Mouse (Mus musculus): ENCODE data around the gene Dnajc1. TPM values are rescaled to one million over a fixed set of nuclear protein-coding genes. Genes with fewer than 3 reads are reported as not detected.

The Dnajc1 gene
- polyA plus RNA-seq, 1 experiment from 2014 or later = 20.8 TPM

GRCm38 (mm10) chr2:18232883-18233567 lies 159.6 kb downstream of the Dnajc1 start:
- Histone ChIP-seq H3K9me3 (ENCODE audit: control insufficient read depth, low read length) (no peaks in the 10 kb centered on the region), H3K27ac (ENCODE audit: low read depth, low read length) (no peak overlapping the region), H3K27me3 (ENCODE audit: control insufficient read depth, insufficient read depth, low read length) (no peaks in the 10 kb centered on the region), H3K36me3 (ENCODE audit: control insufficient read depth, insufficient read depth, low read length) (no peaks in the 10 kb centered on the region), H3K4me1 (ENCODE audit: control insufficient read depth, insufficient read depth, low read length) (0 out of 2 replicates have a peak, but pooled peaks cover 4% of the 10 kb centered on the region), H3K4me2 (ENCODE audit: low read depth, low read length) (no peak overlapping the region), H3K4me3 (ENCODE audit: low read depth, low read length) (no peak overlapping the region), H3K9ac (replicated peaks; ENCODE audit: low read depth, low read length) (no peak overlapping the region)
- WGBS = 1% methylated on average over 5 of the region's 5 CpGs
- ATAC-seq (ENCODE audit: low read depth) = peak; percentile 49; the same call in 1 of the 2 replicates

DNA sequence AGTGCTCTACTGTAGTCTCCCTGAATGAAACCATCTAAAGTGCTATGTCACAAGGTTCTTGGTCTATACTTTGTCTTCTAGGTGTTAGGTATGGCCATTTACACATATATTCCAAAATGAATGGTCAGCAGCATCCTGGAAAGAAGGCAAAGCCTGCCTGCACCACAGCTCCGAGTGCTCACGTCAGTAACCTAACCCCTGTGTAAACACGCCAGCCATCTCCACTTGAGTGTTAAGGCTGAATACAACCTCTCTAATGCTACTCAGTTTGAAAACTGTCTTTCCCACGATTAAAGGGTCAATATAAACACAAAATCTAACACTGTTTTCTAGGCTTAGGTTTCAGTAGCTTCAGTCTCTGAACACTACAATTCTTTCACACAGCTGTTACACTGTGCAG lies 161.5 kb downstream of the Dnajc1 start:
- H3K27me3 ChIP-seq (ENCODE audit: control insufficient read depth, insufficient read depth, low read length) = no peaks in the 10 kb centered on the region
- H3K36me3 ChIP-seq (ENCODE audit: control insufficient read depth, insufficient read depth, low read length) = no peaks in the 10 kb centered on the region
- 0 out of 2 replicates have a peak, but pooled peaks cover 4% of the 10 kb centered on the region for H3K4me1 ChIP-seq (ENCODE audit: control insufficient read depth, insufficient read depth, low read length)
- no peak overlapping the region for H3K27ac ChIP-seq (ENCODE audit: low read depth, low read length)
- H3K9me3 ChIP-seq (ENCODE audit: control insufficient read depth, low read length) = no peaks in the 10 kb centered on the region
- no peak for ATAC-seq (ENCODE audit: low read depth)
- no peak overlapping the region for H3K4me3 ChIP-seq (ENCODE audit: low read depth, low read length)
- 71% methylated on average over 4 of the region's 4 CpGs for WGBS
- H3K9ac ChIP-seq (replicated peaks; ENCODE audit: low read depth, low read length) = no peak overlapping the region
- no peak overlapping the region for H3K4me2 ChIP-seq (ENCODE audit: low read depth, low read length)

DNA sequence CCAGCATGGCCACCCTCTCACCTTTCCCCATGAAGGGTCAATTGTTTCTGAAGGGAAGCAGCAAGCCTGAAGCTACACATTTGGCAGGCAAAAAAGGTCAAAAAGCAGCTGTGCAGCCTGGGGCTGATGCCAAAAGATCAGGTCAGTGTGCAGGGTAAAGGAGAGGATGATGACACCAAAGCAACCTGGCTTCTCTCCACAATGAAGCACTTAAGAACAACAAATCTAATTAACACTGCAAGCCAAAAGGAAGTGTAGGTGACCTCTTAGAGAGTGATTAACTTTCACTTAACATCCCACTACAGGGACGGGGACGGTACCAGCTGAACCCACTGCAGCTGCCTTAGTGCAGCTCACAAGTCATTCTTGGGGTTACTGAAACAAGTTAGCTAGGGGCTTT lies 163.4 kb downstream of the Dnajc1 start:
- Histone ChIP-seq H3K4me3 (ENCODE audit: low read depth, low read length) (no peak overlapping the region), H3K36me3 (ENCODE audit: control insufficient read depth, insufficient read depth, low read length) (no peaks in the 10 kb centered on the region), H3K27me3 (ENCODE audit: control insufficient read depth, insufficient read depth, low read length) (no peaks in the 10 kb centered on the region), H3K9ac (replicated peaks; ENCODE audit: low read depth, low read length) (no peak overlapping the region), H3K9me3 (ENCODE audit: control insufficient read depth, low read length) (no peaks in the 10 kb centered on the region), H3K4me2 (ENCODE audit: low read depth, low read length) (no peak overlapping the region), H3K27ac (ENCODE audit: low read depth, low read length) (no peak overlapping the region), H3K4me1 (ENCODE audit: control insufficient read depth, insufficient read depth, low read length) (0 out of 2 replicates have a peak, but pooled peaks cover 4% of the 10 kb centered on the region)
- no peak for ATAC-seq (ENCODE audit: low read depth)
- WGBS = 12% methylated on average over 2 of the region's 2 CpGs

DNA sequence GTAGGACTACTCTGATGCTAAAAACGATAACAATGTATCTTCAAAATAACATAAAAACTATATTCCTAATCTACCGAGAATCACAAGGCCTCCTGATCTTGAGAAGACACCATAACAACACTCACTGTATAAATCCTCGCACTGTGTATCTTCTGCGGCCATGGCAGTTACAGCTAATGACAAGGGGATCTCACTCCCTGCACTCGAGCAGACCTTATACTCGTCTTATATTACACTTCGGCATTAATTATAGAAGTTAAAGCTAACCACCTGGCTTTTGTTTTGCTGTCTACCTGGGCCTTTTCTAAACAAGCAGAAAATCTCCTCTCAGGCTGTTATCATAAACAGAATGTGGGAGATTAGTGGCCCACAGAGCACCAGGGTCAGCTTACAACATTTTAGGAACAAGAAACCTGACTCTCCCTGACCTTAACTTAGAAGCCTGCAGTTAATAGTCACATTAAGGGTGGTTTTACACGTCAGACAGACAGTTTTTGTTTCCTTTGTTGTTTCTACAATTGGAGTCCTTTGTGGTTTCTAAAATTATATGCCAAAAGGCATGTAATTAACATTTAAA lies 164.1 kb downstream of the Dnajc1 start:
- Histone ChIP-seq H3K36me3 (ENCODE audit: control insufficient read depth, insufficient read depth, low read length) (no peaks in the 10 kb centered on the region), H3K4me3 (ENCODE audit: low read depth, low read length) (no peak overlapping the region), H3K27ac (ENCODE audit: low read depth, low read length) (no peak overlapping the region), H3K4me1 (ENCODE audit: control insufficient read depth, insufficient read depth, low read length) (0 out of 2 replicates have a peak, but pooled peaks cover 4% of the 10 kb centered on the region), H3K27me3 (ENCODE audit: control insufficient read depth, insufficient read depth, low read length) (no peaks in the 10 kb centered on the region), H3K9me3 (ENCODE audit: control insufficient read depth, low read length) (no peaks in the 10 kb centered on the region), H3K4me2 (ENCODE audit: low read depth, low read length) (no peak overlapping the region), H3K9ac (replicated peaks; ENCODE audit: low read depth, low read length) (no peak overlapping the region)
- no peak for ATAC-seq (ENCODE audit: low read depth)
- WGBS = 78% methylated on average over 8 of the region's 8 CpGs

DNA sequence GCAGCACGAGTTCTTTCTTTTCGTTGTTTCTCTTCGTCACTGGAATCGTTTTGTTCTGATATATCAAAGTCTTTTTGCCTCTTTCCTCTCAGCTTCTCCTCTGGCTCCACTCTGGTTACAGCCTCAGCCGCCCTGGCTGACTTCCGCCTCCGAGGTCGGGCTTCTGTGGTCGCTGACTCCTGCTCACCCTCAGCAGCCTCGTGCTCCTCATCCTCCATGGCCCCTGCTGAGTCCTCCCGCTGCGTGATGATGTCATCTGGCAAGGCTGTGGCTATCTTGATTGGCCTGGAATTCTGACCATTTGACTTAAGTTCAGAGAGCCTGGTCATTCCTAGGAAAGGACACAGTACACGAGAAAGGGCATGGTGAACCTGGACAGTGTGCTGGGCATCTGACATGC lies 173.1 kb downstream of the Dnajc1 start:
- no peak overlapping the region for H3K4me2 ChIP-seq (ENCODE audit: low read depth, low read length)
- ATAC-seq (ENCODE audit: low read depth) = no peak
- WGBS = 84% methylated on average over 13 of the region's 13 CpGs
- H3K4me3 ChIP-seq (ENCODE audit: low read depth, low read length) = no peak overlapping the region
- no peaks in the 10 kb centered on the region for H3K4me1 ChIP-seq (ENCODE audit: control insufficient read depth, insufficient read depth, low read length)
- H3K9me3 ChIP-seq (ENCODE audit: control insufficient read depth, low read length) = no peaks in the 10 kb centered on the region
- no peaks in the 10 kb centered on the region for H3K27me3 ChIP-seq (ENCODE audit: control insufficient read depth, insufficient read depth, low read length)
- H3K9ac ChIP-seq (replicated peaks; ENCODE audit: low read depth, low read length) = no peak overlapping the region
- H3K36me3 ChIP-seq (ENCODE audit: control insufficient read depth, insufficient read depth, low read length) = peaks cover 29% of the 10 kb centered on the region; the same call in 1 of the 2 replicates
- no peak overlapping the region for H3K27ac ChIP-seq (ENCODE audit: low read depth, low read length)

- 80% methylated on average over 8 of the region's 8 CpGs for WGBS
- no peak for ATAC-seq (ENCODE audit: low read depth)
- Histone ChIP-seq H3K9ac (replicated peaks; ENCODE audit: low read depth, low read length) (no peak overlapping the region), H3K27me3 (ENCODE audit: control insufficient read depth, insufficient read depth, low read length) (no peaks in the 10 kb centered on the region), H3K27ac (ENCODE audit: low read depth, low read length) (no peak overlapping the region), H3K36me3 (ENCODE audit: control insufficient read depth, insufficient read depth, low read length) (peaks cover 32% of the 10 kb centered on the region; the same call in 1 of the 2 replicates), H3K9me3 (ENCODE audit: control insufficient read depth, low read length) (no peaks in the 10 kb centered on the region), H3K4me3 (ENCODE audit: low read depth, low read length) (no peak overlapping the region), H3K4me2 (ENCODE audit: low read depth, low read length) (no peak overlapping the region), H3K4me1 (ENCODE audit: control insufficient read depth, insufficient read depth, low read length) (no peaks in the 10 kb centered on the region)
Observed at GRCm38 (mm10) chr2:18219136-18219535, 173.5 kb downstream of the Dnajc1 start.

DNA sequence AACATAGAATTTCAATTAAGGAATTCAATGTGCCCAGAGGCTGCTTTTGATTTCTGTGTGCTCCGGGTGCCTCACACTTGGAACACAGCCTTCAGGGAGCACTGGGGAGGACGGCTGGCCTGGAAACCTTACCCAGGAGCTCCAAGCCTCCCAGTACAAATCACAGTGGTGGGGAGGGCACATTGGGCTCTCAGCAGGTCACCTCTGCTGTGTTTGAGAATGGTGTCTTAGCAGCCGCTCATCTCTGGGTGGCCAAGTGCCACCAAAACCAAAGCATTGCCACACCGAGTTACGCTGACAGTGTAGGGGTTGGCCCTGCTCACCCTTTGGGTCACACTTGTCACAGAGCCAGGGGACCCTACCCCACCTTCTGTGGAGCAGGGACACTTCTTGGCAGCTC lies 174.1 kb downstream of the Dnajc1 start:
- Histone ChIP-seq H3K9me3 (ENCODE audit: control insufficient read depth, low read length) (no peaks in the 10 kb centered on the region), H3K9ac (replicated peaks; ENCODE audit: low read depth, low read length) (no peak overlapping the region), H3K4me2 (ENCODE audit: low read depth, low read length) (no peak overlapping the region), H3K27ac (ENCODE audit: low read depth, low read length) (no peak overlapping the region), H3K27me3 (ENCODE audit: control insufficient read depth, insufficient read depth, low read length) (no peaks in the 10 kb centered on the region), H3K4me3 (ENCODE audit: low read depth, low read length) (no peak overlapping the region), H3K4me1 (ENCODE audit: control insufficient read depth, insufficient read depth, low read length) (no peaks in the 10 kb centered on the region), H3K36me3 (ENCODE audit: control insufficient read depth, insufficient read depth, low read length) (peaks cover 32% of the 10 kb centered on the region; the same call in 1 of the 2 replicates)
- 72% methylated on average over 5 of the region's 5 CpGs for WGBS
- ATAC-seq (ENCODE audit: low read depth) = no peak

- H3K4me3 ChIP-seq (ENCODE audit: low read depth, low read length) = no peak overlapping the region
- 66% methylated on average over 3 of the region's 3 CpGs for WGBS
- H3K4me2 ChIP-seq (ENCODE audit: low read depth, low read length) = no peak overlapping the region
- H3K36me3 ChIP-seq (ENCODE audit: control insufficient read depth, insufficient read depth, low read length) = peaks cover 34% of the 10 kb centered on the region
- no peak overlapping the region for H3K27ac ChIP-seq (ENCODE audit: low read depth, low read length)
- no peak; the same call in 1 of the 2 replicates for ATAC-seq (ENCODE audit: low read depth)
- H3K9me3 ChIP-seq (ENCODE audit: control insufficient read depth, low read length) = no peaks in the 10 kb centered on the region
- no peaks in the 10 kb centered on the region for H3K27me3 ChIP-seq (ENCODE audit: control insufficient read depth, insufficient read depth, low read length)
- no peak overlapping the region for H3K9ac ChIP-seq (replicated peaks; ENCODE audit: low read depth, low read length)
- H3K4me1 ChIP-seq (ENCODE audit: control insufficient read depth, insufficient read depth, low read length) = no peaks in the 10 kb centered on the region
Observed at GRCm38 (mm10) chr2:18217867-18218266, 174.8 kb downstream of the Dnajc1 start.

DNA sequence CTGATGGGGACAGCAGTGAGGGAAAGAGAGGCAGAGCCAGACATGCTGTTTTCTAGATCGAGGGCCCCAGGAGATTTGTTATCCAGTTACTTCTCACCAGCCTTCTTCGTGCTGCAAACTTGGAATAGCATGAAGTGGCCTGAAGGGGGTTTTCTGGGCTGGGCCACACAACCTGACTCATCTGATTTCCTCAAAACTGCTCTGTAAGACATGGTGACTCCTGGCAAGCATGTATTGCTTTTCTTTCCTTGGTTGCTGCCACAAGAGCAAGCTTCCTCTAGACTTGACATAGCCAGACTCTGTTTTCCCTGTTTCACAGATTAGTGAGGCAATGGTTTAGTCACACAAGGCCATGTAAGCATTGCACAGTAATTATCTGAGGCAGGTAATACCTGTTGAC lies 178.6 kb downstream of the Dnajc1 start:
- 74% methylated on average over 2 of the region's 2 CpGs for WGBS
- Histone ChIP-seq H3K4me2 (ENCODE audit: low read depth, low read length) (no peak overlapping the region), H3K36me3 (ENCODE audit: control insufficient read depth, insufficient read depth, low read length) (peaks cover 44% of the 10 kb centered on the region), H3K4me3 (ENCODE audit: low read depth, low read length) (no peak overlapping the region), H3K27ac (ENCODE audit: low read depth, low read length) (no peak overlapping the region), H3K9ac (replicated peaks; ENCODE audit: low read depth, low read length) (no peak overlapping the region), H3K4me1 (ENCODE audit: control insufficient read depth, insufficient read depth, low read length) (no peaks in the 10 kb centered on the region), H3K27me3 (ENCODE audit: control insufficient read depth, insufficient read depth, low read length) (no peaks in the 10 kb centered on the region), H3K9me3 (ENCODE audit: control insufficient read depth, low read length) (no peaks in the 10 kb centered on the region)
- ATAC-seq (ENCODE audit: low read depth) = no peak

Data from neural tube, embryonic 14.5 days (tissue).